Mouse (Mus musculus) midbrain, embryonic 11.5 days (tissue): ENCODE measurements around the gene Tesc. TPM values are rescaled to one million over a fixed set of nuclear protein-coding genes. Genes with fewer than 3 reads are reported as not detected.

Experiments
- ATAC-seq: fragments of 200-750 bp; cut with Nextera tagmentation; 2 replicates; pipeline ENCODE4 v1.8.0; 2017; ENCODE audit warnings: moderate TSS enrichment, moderate library complexity; ENCODE audit not compliant: low FRiP score
- DNase-seq: peaks from one replicate; pipeline ENCODE4 v3.0.0; 2015; ENCODE audit warnings: low spot score; ENCODE audit errors: missing footprints
- H3K27ac ChIP-seq: fragments of 300-500 bp; sonication (generic); 2 replicates; pipeline ENCODE4 v1.5.1; 2014; ENCODE audit warnings: low read depth, low read length
- H3K27me3 ChIP-seq: fragments of 300-500 bp; sonication (generic); 2 replicates; pipeline ENCODE4 v1.6.1; 2014; ENCODE audit warnings: mild to moderate bottlenecking, low read length, moderate library complexity, mixed read lengths; ENCODE audit not compliant: control insufficient read depth, insufficient read depth
- H3K36me3 ChIP-seq: fragments of 300-500 bp; sonication (generic); 2 replicates; pipeline ENCODE4 v1.6.1; 2014; ENCODE audit warnings: mild to moderate bottlenecking, low read length, moderate library complexity, mixed read lengths; ENCODE audit not compliant: control insufficient read depth, insufficient read depth
- H3K4me1 ChIP-seq: fragments of 300-500 bp; sonication (generic); 2 replicates; pipeline ENCODE4 v1.6.1; 2014; ENCODE audit warnings: low read length; ENCODE audit not compliant: control insufficient read depth, insufficient read depth
- H3K4me2 ChIP-seq: fragments of 300-500 bp; sonication (generic); 2 replicates; pipeline ENCODE4 v1.6.1; 2014; ENCODE audit warnings: mild to moderate bottlenecking, moderate library complexity
- H3K4me3 ChIP-seq: fragments of 300-500 bp; sonication (generic); 2 replicates; pipeline ENCODE4 v1.5.1; 2014; ENCODE audit warnings: low read depth, low read length
- H3K9ac ChIP-seq: fragments of 300-500 bp; sonication (generic); 2 replicates; pipeline ENCODE4 v1.6.1; 2014; ENCODE audit warnings: low read length
- H3K9me3 ChIP-seq: fragments of 300-500 bp; sonication (generic); 2 replicates; pipeline ENCODE4 v1.6.1; 2016; ENCODE audit warnings: low read length; ENCODE audit not compliant: control insufficient read depth
- WGBS: fragments of 180-500 bp; shearing (Covaris S2); extraction: QIAGEN DNeasy Blood & Tissue Kit; methylation state at CpG from one replicate; pipeline ENCODE4 v1.1.7; 2014; 5-methylcytosine and 5-hydroxymethylcytosine counted together
- polyA plus RNA-seq: library from polyadenylated mRNA; unstranded; fragments of >200 nt; fragmentation: Nextera tagmentation; extraction: Ambion mirVana; gene quantifications from 2 replicates; pipeline ENCODE4 v1.2.1, GENCODE M21; 2014

The Tesc gene
- polyA plus RNA-seq, 1 experiment from 2014 or later: 1.2 TPM

DNA sequence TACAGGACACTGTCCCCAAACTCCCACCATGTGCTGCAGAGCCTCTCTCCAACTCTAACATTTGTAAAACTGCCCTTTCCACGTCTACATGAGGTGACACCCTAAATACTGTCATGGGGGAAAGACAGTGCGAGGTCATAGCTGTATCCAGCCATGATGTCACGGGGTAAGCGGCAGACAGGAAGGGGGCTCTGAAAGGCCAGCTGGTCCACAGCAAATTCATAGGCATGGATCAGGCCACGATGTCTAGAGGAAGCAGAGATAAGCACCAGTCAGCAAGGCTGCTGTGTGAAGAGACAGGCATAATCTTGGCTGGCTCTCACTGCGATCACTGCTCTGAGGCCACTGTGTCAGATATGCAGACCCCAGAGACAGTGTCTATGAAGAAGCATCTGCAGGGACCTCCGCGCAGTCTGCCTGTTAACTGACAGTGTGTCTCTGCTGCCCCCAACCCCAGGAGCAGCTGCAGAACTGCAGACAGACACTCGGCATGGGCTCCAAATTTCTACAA lies 40.5 kb downstream of the Tesc start:
- no peak overlapping the region for H3K27ac ChIP-seq
- H3K27me3 ChIP-seq: no peaks in the 10 kb centered on the region

DNA sequence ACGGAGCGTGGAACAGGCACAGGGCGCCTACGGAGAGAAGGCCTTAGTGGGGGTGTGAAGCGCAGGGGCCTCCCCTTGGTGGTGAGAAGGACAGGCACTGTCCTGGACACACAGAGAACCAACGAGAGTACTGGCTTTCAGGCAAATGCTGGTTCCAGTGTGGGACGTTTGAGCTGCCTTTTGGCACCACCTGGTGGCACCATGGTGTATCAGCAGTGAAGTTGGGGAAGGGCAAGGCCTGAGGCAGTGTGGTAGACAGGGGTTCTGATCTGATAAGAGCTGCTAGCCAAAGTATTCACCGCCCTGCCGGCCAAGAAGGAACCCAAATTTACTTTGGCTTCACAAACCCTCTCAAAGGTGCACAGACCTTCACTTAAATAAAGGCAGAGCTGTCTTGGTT lies 41.8 kb downstream of the Tesc start:
- Histone ChIP-seq H3K9ac (no peak overlapping the region), H3K9me3 (no peaks in the 10 kb centered on the region), H3K4me3 (no peak overlapping the region), H3K27me3 (no peaks in the 10 kb centered on the region), H3K27ac (no peak overlapping the region), H3K4me2 (no peak overlapping the region), H3K36me3 (no peaks in the 10 kb centered on the region; the same call in 1 of the 2 replicates), H3K4me1 (peaks cover 5% of the 10 kb centered on the region; the same call in 1 of the 2 replicates)
- WGBS: 52% methylated on average over 9 of the region's 9 CpGs
- DNase-seq (peak; percentile 95), ATAC-seq (peak; percentile 53; the same call in 1 of the 2 replicates)

More for the DNA sequence above, 40.5 kb downstream of the Tesc start:
- DNase-seq: no peak
- Histone ChIP-seq H3K36me3 (no peaks in the 10 kb centered on the region; the same call in 1 of the 2 replicates), H3K9me3 (no peaks in the 10 kb centered on the region), H3K4me2 (no peak overlapping the region), H3K4me3 (no peak overlapping the region), H3K9ac (no peak overlapping the region), H3K4me1 (peaks cover 11% of the 10 kb centered on the region)
- 91% methylated on average over 9 of the region's 9 CpGs for WGBS
- ATAC-seq: no peak

DNA sequence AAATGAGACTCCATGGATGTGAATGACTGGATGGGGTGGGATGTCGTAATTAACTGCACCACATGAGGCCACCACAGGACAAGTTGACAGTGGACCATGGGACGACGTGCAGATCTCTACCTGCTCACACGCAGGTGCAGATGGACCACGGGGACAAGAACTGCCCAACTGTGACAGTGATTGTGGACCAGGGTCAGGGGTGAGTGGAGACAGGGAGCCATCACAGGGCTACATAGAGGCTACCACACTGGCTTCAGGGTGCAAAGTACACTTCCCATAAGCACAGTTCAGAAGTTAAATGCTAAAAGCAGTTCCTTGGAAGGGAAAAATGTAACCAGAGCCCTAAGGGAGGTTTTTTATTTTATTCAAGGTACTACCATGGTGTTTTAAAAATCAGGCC lies 44.2 kb downstream of the Tesc start:
- Histone ChIP-seq H3K36me3 (no peaks in the 10 kb centered on the region; the same call in 1 of the 2 replicates), H3K9ac (no peak overlapping the region), H3K27ac (no peak overlapping the region), H3K4me1 (no peaks in the 10 kb centered on the region), H3K4me3 (no peak overlapping the region), H3K27me3 (no peaks in the 10 kb centered on the region), H3K9me3 (no peaks in the 10 kb centered on the region), H3K4me2 (no peak overlapping the region)
- 81% methylated on average over 5 of the region's 5 CpGs for WGBS
- DNase-seq: no peak
- no peak for ATAC-seq

DNA sequence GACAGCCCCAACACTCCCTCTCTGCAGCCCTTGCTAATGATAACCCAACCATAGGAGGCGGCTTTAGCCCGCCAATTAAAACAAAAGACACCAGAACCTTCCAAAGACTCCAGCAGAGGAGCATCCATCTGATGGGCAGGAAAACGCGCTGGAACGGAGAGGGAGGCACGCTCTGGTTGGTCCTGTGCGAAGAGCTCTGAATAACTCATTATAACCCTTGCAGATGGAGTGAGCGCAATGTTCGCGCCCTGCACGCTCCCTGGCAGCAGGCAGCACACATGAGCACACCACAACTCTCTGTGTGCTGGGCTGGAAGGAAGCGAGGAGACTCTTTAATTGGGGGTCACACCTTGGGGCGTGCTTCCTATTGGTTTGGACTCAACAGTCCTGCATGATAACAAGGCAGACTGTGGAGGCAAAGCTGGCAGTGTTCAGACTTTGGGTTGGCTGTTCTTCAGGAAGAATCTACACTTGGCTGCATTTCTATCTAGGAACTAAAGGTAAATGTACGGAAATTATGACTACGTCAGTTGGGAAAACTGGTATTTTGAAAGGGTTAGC lies 45.8 kb downstream of the Tesc start:
- no peak overlapping the region for H3K4me2 ChIP-seq
- WGBS: 91% methylated on average over 15 of the region's 15 CpGs
- no peak for ATAC-seq
- no peak for DNase-seq
- no peaks in the 10 kb centered on the region for H3K9me3 ChIP-seq
- H3K27me3 ChIP-seq: no peaks in the 10 kb centered on the region
- H3K4me3 ChIP-seq: no peak overlapping the region
- no peak overlapping the region for H3K27ac ChIP-seq
- no peaks in the 10 kb centered on the region for H3K4me1 ChIP-seq
- H3K36me3 ChIP-seq: peaks cover 2% of the 10 kb centered on the region; the same call in 1 of the 2 replicates
- no peak overlapping the region for H3K9ac ChIP-seq

DNA sequence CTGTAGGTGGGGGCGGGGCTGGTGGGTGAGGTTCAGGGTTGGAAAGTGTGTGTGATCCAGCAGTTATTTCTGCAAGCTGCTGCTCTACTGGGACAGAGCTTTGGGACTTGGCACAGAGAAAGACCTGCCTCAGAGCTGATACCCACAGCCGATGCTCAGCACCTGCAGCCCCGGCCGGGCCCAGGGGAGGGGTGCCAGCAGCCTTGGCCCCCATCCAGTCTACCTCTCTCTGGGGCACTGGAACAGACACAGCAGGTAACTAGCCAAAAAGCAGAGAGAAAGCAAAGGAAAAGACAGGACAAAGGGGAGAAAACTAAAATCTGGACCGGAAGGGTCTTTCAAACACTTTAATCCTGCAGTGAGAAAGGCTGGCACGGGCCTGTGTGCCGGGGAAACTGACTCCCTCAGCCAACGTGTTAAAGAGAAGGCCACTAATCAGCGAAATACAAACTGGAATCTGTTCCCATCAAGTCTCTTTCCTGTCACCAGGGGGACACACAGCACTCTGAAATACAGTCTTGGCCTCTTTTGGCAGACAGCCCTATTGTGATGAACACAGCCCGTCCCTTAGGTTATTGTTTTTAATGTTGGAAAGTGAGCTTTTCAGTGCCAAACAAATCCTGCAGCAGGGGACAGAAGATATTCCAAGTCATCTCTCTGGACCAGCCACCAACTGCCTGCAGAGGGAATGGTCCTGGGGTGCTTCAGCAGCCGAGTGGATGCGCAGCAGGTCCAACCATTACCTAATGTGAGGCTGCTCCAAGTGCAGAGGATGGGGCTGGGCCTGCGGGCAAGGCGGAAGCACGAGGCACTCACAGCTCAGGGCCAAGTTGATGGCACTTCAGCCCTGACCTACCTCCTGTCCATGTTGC lies 49.4 kb downstream of the Tesc start:
- H3K4me3 ChIP-seq: no peak overlapping the region
- DNase-seq (no peak), ATAC-seq (no peak)
- no peaks in the 10 kb centered on the region for H3K9me3 ChIP-seq
- 90% methylated on average over 15 of the region's 15 CpGs for WGBS
- peaks cover 2% of the 10 kb centered on the region; the same call in 1 of the 2 replicates for H3K36me3 ChIP-seq
- H3K27ac ChIP-seq: no peak overlapping the region
- H3K4me1 ChIP-seq: peaks cover 28% of the 10 kb centered on the region
- no peaks in the 10 kb centered on the region for H3K27me3 ChIP-seq
- H3K4me2 ChIP-seq: no peak overlapping the region
- H3K9ac ChIP-seq: no peak overlapping the region

DNA sequence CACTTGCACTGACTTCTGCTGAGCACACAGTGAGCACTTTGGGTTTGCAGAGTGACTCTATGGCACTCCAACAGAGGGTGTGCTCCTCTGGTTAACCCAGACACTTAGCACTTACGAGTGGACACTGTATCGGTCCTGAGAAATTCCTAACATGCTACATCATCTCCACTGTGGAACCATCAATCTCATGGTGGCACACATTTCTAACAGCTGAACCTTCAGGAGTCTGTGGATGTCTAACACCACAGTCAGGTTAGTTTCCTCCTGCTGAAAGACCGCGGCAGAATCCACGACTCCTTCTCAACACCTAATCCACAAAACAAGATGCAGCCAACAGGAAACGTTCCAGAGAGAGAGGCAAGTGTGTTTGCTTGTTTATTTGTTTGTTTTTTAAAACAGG lies 51.0 kb downstream of the Tesc start:
- DNase-seq (no peak), ATAC-seq (no peak)
- Histone ChIP-seq H3K9ac (no peak overlapping the region), H3K36me3 (peaks cover 2% of the 10 kb centered on the region; the same call in 1 of the 2 replicates), H3K4me1 (peaks cover 33% of the 10 kb centered on the region), H3K4me3 (no peak overlapping the region), H3K9me3 (no peaks in the 10 kb centered on the region), H3K27ac (peak overlapping the region; percentile 7; the same call in 1 of the 2 replicates), H3K27me3 (no peaks in the 10 kb centered on the region), H3K4me2 (no peak overlapping the region)
- 89% methylated on average over 6 of the region's 6 CpGs for WGBS

DNA sequence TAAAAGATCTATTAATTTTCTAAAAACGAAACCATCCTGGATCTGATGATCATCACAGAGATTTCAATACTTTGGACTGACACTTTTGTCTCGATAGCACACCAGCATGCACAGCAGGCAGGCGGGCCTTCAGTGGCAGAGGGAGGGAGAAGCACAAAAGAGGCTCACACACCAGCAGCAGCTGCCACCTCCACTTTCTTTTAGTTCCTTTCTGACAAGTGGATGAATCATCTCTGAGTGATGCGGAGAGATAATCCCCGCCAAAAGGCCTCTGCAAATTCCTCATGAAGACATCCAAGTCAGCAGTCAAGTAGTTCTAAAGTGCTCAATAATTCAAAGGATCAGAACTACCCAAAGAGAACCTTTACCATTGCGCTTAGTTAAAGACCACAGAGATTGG lies 51.8 kb downstream of the Tesc start:
- H3K27ac ChIP-seq: peak overlapping the region; percentile 7
- ATAC-seq: 0 out of 2 replicates have a peak, but pooled peaks have one; percentile 25
- no peaks in the 10 kb centered on the region for H3K9me3 ChIP-seq
- no peaks in the 10 kb centered on the region for H3K27me3 ChIP-seq
- H3K9ac ChIP-seq: no peak overlapping the region
- H3K4me2 ChIP-seq: no peak overlapping the region; the same call in 1 of the 2 replicates
- H3K4me1 ChIP-seq: peaks cover 34% of the 10 kb centered on the region
- H3K4me3 ChIP-seq: no peak overlapping the region
- WGBS: 38% methylated on average over 6 of the region's 6 CpGs
- no peak for DNase-seq
- H3K36me3 ChIP-seq: peaks cover 2% of the 10 kb centered on the region; the same call in 1 of the 2 replicates

DNA sequence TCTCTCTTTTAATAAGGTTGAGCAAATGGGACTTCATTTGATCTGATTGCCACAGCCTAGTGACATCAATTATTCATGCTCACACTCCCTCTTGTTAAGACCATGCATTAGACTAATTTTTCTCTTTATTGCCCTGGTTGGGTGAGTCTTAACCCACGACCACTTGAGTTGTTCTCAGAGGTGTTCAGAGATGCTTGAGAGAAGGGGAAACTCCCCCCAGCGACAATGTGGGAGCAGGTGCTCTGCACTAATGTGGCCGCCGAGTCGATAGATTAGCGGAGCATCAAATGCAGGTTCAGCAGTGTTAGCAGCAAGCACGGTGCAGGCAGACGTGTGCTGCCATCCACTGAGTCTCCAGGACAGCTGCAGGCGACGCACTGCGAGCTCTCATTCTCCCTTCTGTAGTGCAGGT lies 52.3 kb downstream of the Tesc start:
- 56% methylated on average over 11 of the region's 11 CpGs for WGBS
- Histone ChIP-seq H3K27ac (peak overlapping the region; percentile 7), H3K4me2 (no peak overlapping the region), H3K4me1 (peaks cover 36% of the 10 kb centered on the region), H3K9me3 (no peaks in the 10 kb centered on the region), H3K36me3 (peaks cover 2% of the 10 kb centered on the region; the same call in 1 of the 2 replicates), H3K27me3 (no peaks in the 10 kb centered on the region), H3K9ac (no peak overlapping the region), H3K4me3 (no peak overlapping the region)
- ATAC-seq (peak; percentile 75), DNase-seq (peak; percentile 90)
